Mouse (Mus musculus): ENCODE results near the gene Mrvi1.

Mrvi1 gene

GRCm38 (mm10) chr7:110823995-110824953, 158.0 kb downstream of the Mrvi1 start:
- peak; percentile 43 for DNase-seq (ENCODE audit: low spot score)

- DNase-seq (ENCODE audit: low spot score) = no peak
Measured at GRCm38 (mm10) chr7:110823593-110823992, 158.7 kb downstream of the Mrvi1 start.

DNA sequence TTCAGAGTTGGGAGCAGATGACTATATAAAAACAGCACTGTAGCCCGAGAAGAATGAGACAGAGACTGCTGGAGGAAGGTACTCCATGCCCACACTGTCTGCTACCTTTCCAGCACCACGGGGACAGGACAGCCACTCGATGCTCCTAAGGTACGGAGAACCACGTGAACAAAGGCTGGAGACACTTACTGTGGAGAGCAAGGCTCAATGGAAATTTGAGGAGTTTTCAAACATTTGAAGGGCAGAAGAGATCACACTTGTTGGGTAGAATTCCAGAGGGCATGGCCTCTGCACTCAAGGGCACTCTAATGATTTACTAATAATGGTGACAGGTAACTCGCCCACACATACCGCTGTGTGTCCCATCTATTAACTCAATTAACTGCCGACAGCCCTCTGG, 159.2 kb downstream of the Mrvi1 start:
- DNase-seq (ENCODE audit: low spot score) = no peak

DNA sequence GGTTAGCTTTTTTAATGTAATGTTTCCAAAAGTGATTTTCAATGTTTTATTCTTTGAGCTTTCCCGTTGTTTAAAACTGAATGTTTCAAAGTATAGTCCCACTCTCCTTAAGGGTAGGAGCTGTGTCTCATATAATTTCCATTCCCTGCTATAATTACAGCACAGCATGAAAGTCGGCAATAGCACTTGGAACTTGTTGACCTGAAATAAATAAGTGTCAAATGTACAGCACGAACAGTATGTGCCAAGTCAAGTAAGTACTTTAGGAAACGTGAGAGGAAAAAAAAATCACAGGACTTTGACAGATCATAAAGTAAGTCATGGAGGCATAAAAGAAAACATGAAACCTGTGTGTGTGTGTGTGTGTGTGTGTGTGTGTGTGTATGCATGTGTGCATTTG, 160.2 kb downstream of the Mrvi1 start:
- no peak for DNase-seq (ENCODE audit: low spot score)

DNA sequence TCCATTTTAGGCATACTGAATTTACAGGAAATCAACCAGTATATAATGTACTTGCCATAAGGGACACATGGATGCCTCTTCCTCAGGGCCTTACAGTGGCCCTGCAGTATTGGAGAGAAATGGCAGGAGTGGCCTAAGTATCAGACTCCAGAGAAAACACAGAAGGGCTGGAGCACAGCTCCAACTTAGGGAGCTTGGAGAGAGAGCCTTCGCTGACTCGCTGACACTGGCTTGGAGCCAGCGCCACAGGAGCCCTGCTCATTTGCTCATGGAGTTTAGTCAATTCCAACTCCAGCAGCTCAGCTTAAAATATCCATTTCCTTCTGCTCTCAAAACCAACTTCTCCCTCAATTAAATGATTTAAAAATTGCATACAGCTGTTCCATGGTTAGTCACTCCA, 160.6 kb downstream of the Mrvi1 start:
- DNase-seq (ENCODE audit: low spot score) = no peak

DNA sequence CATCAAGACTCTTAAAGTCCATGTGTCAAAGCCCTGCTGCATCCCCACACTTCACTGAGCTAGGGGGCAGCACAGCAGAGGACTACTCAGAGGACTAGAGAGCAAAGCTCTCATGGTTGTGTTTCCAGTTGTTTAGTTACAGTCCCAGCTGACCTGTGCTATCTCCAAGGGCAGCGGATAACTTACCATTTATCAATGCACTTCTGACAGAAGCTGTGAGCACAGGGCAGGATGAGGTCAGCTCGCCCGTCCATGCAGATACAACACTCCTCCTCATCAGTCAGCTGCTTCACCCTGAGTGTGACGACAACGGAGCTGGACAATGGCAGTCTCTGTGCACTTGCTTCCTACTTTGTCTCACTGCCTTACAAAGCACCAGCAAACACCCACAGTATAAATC, 161.2 kb downstream of the Mrvi1 start:
- no peak for DNase-seq (ENCODE audit: low spot score)

GRCm38 (mm10) chr7:110818787-110819350, 163.4 kb downstream of the Mrvi1 start:
- DNase-seq (ENCODE audit: low spot score) = no peak

Data from T-cell, adult 2 months (primary cell).